Mouse (Mus musculus): ENCODE data around the gene Pom121.

- no peak for TF ChIP-seq CTCF (IDR thresholded peaks at IDR 0.05; ENCODE audit: low read depth)
- no peak for TF ChIP-seq EP300 (IDR thresholded peaks at IDR 0.05; ENCODE audit: low read depth)
Observed at GRCm38 (mm10) chr5:135383771-135384170, 10.6 kb downstream of the Pom121 start.
